Mouse (Mus musculus) forebrain, embryonic 15.5 days (tissue): Measurements from ENCODE around the gene Clspn. TPM values are rescaled to one million over a fixed set of nuclear protein-coding genes. Genes with fewer than 3 reads are reported as not detected.

Experiments used
- ATAC-seq: fragments of 200-750 bp; cut with Nextera tagmentation; replicated peaks from 2 replicates; pipeline ENCODE4 v1.8.0; 2017; ENCODE audit warnings: mild to moderate bottlenecking, moderate TSS enrichment, moderate library complexity
- H3K27ac ChIP-seq: fragments of 300-500 bp; sonication (generic); replicated peaks from 2 replicates; pipeline ENCODE4 v1.5.1; 2015; ENCODE audit warnings: mild to moderate bottlenecking, inconsistent platforms
- H3K27me3 ChIP-seq: fragments of 300-500 bp; sonication (generic); 2 replicates; pipeline ENCODE4 v1.6.1; 2015; ENCODE audit warnings: inconsistent platforms
- H3K36me3 ChIP-seq: fragments of 300-500 bp; sonication (generic); 2 replicates; pipeline ENCODE4 v1.6.1; 2015; ENCODE audit warnings: mild to moderate bottlenecking, inconsistent platforms
- H3K4me1 ChIP-seq: fragments of 300-500 bp; sonication (generic); 2 replicates; pipeline ENCODE4 v1.6.1; 2015; ENCODE audit warnings: inconsistent platforms
- H3K4me2 ChIP-seq: fragments of 300-500 bp; sonication (generic); replicated peaks from 2 replicates; pipeline ENCODE4 v1.6.1; 2015; ENCODE audit warnings: mild to moderate bottlenecking, inconsistent platforms
- H3K4me3 ChIP-seq: fragments of 300-500 bp; sonication (generic); 2 replicates; pipeline ENCODE4 v1.5.1; 2015; ENCODE audit warnings: mild to moderate bottlenecking, inconsistent platforms
- H3K9ac ChIP-seq: fragments of 300-500 bp; sonication (generic); replicated peaks from 2 replicates; pipeline ENCODE4 v1.6.1; 2015; ENCODE audit warnings: mild to moderate bottlenecking, inconsistent platforms
- H3K9me3 ChIP-seq: fragments of 300-500 bp; sonication (generic); 2 replicates; pipeline ENCODE4 v1.6.1; 2016; ENCODE audit warnings: inconsistent platforms
- WGBS: fragments of 180-500 bp; shearing (Covaris S2); methylation state at CpG from one replicate; pipeline ENCODE4 v1.1.7; 2015; ENCODE audit warnings: mixed read lengths; 5-methylcytosine and 5-hydroxymethylcytosine counted together
- polyA plus RNA-seq: library from polyadenylated mRNA; unstranded; fragments of >200 nt; fragmentation: Nextera tagmentation; extraction: Ambion mirVana; gene quantifications from 2 replicates; pipeline ENCODE4 v1.2.1, GENCODE M21; 2015

The Clspn gene
- polyA plus RNA-seq, 1 experiment from 2014 or later = 19.3 TPM

DNA sequence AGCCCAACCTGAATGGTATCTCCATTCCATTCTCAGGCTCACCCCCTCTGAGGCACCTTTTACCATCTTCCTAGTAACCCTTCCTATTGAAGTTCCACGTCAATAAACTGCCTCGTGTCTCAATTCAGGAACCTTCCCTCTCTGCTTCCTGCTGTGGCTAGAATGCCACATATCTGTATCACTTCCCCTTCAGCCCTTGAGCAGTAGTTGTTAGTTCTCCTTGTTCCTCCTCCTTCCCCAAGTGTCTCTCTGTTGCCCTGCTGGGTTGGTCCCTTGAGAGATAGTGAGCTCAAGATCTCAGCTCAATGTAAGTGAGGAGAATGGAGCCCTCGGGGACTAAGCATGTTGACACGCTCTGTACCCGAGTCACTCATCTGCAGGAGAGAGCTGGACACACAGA, 19.9 kb upstream of the Clspn start:
- no peaks in the 10 kb centered on the region for H3K36me3 ChIP-seq
- H3K9ac ChIP-seq = no peak overlapping the region
- H3K4me1 ChIP-seq = peaks cover 15% of the 10 kb centered on the region
- no peaks in the 10 kb centered on the region for H3K9me3 ChIP-seq
- H3K27ac ChIP-seq = no peak overlapping the region
- no peak overlapping the region for H3K4me3 ChIP-seq
- 74% methylated on average over 5 of the region's 5 CpGs for whole genome bisulfite sequencing
- H3K27me3 ChIP-seq = no peaks in the 10 kb centered on the region
- ATAC-seq = no peak
- H3K4me2 ChIP-seq = no peak overlapping the region

DNA sequence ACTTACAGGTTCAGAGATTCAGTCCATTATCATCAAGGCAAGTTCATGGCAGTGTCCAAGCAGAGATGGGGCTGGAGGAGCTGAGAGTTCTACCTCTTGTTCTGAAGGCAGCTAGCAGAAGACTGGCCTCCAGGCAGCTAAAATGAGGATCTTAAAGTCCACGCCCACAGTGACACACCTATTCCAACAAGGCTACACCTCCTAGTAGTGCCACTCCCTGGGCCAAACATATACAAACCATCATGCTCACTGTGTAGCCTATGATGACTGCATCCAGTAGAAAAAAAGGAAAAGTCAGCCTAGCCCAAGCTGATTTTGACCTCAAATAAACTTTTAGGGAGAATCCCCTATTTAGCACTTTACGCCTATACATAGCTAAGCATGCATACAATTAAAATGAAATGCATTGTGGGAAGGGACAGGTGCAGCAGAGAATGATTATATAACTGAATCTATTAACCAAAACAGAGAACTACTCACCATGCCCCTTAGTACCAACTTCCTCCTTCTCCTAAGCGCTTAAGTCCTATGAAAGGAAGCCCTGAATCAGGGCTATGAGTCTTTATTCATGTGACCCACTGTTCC, 16.2 kb upstream of the Clspn start:
- Histone ChIP-seq H3K27ac (no peak overlapping the region), H3K36me3 (no peaks in the 10 kb centered on the region), H3K9ac (no peak overlapping the region), H3K27me3 (no peaks in the 10 kb centered on the region), H3K4me2 (no peak overlapping the region), H3K9me3 (no peaks in the 10 kb centered on the region), H3K4me1 (no peaks in the 10 kb centered on the region), H3K4me3 (no peak overlapping the region)
- no peak for ATAC-seq
- WGBS = 87% methylated on average over 3 of the region's 3 CpGs

DNA sequence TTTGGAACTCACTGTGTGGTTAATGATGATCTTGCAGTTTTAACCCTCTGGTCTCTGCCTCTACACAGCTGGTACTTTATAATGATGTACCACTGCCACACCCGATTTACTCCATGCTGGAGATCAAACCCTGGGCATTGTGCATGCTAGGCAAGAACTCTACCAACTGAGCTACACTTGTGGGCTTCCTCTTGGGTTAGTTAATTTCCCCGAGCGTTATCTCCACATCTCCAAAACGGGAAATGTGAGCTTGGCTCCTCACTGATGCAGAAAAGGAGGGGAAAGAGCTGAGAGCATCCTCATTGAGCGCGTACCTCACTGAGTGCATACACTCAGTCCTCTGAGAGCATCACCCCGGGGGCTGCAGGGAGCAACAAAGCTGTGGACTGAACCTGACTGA, 13.9 kb upstream of the Clspn start:
- no peak overlapping the region for H3K4me3 ChIP-seq
- no peaks in the 10 kb centered on the region for H3K9me3 ChIP-seq
- no peak for ATAC-seq
- no peak overlapping the region for H3K4me2 ChIP-seq
- WGBS = 72% methylated on average over 7 of the region's 7 CpGs
- no peak overlapping the region for H3K27ac ChIP-seq
- H3K4me1 ChIP-seq = no peaks in the 10 kb centered on the region
- no peak overlapping the region for H3K9ac ChIP-seq
- no peaks in the 10 kb centered on the region for H3K27me3 ChIP-seq
- H3K36me3 ChIP-seq = no peaks in the 10 kb centered on the region

DNA sequence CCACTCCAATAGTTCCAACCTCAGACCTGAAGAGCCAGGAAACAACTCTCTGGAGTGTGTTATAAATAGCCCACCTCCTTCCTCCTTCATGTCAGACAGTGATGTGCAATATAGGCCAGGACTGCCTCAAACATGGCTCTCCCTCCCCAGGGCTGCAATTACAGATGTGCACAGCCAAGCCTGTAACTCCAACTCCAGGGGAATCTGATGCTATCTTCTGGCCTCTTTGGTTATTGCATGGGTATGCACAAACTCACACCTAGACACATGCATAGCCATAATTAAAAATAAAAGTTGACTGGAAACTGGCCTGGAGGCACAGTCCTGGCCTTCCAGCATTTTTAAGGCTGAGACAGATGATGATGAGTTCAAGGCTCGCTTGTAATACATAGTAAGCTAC, 11.7 kb upstream of the Clspn start:
- Histone ChIP-seq H3K4me3 (no peak overlapping the region), H3K36me3 (no peaks in the 10 kb centered on the region), H3K27ac (no peak overlapping the region), H3K4me1 (no peaks in the 10 kb centered on the region), H3K9me3 (no peaks in the 10 kb centered on the region), H3K27me3 (no peaks in the 10 kb centered on the region), H3K9ac (no peak overlapping the region), H3K4me2 (no peak overlapping the region)
- WGBS = 84% methylated on average over 1 of the region's 1 CpGs
- no peak for ATAC-seq

DNA sequence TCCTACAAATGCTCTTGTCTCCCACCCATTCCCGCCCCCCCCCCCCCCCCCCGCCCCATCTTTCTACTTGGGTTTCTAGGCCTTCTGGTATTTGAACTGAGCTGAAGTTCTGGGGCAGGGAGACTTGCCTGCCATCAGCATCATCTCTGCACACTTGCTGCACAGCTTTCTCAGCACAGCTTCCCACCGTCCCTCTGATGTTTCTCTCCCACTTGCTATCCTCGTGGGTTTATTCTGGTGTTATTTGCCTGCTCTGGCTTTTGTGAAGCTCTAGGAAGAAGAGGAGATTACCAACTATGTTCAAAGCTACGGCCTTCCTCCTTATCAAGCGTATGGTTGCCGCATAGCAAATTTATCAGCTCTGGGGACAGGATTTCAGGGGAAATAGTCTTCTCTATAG, 11.0 kb upstream of the Clspn start:
- Histone ChIP-seq H3K9me3 (no peaks in the 10 kb centered on the region), H3K36me3 (no peaks in the 10 kb centered on the region)
- 77% methylated on average over 6 of the region's 7 CpGs for WGBS

DNA sequence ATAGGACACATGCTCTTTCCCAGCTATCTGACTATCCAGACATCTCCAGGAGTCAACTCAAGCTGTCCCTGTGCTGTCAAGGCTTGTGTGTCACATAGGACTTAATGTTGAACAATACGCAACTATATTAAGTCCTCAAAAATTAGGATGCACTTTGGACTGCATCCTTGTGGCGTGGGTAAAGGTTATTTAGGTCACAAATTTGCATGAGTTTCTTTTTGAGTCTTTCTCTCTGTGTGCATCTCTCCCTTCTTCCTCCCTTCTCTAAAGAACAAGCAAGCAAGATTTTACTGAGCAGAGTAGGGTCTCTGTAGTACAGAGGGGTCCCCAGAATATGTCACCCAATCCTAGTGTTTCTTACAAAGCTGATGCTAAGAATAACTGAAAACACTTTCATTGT, 10.6 kb upstream of the Clspn start:
- no peak for ATAC-seq
- H3K27me3 ChIP-seq = no peaks in the 10 kb centered on the region
- no peak overlapping the region for H3K9ac ChIP-seq
- no peak overlapping the region for H3K4me2 ChIP-seq
- H3K4me1 ChIP-seq = no peaks in the 10 kb centered on the region
- H3K36me3 ChIP-seq = no peaks in the 10 kb centered on the region
- no peaks in the 10 kb centered on the region for H3K9me3 ChIP-seq
- no peak overlapping the region for H3K27ac ChIP-seq
- WGBS = 75% methylated on average over 2 of the region's 2 CpGs
- no peak overlapping the region for H3K4me3 ChIP-seq

More for the DNA sequence above, 11.0 kb upstream of the Clspn start:
- H3K4me2 ChIP-seq = no peak overlapping the region
- H3K27me3 ChIP-seq = no peaks in the 10 kb centered on the region
- no peak overlapping the region for H3K4me3 ChIP-seq
- H3K9ac ChIP-seq = no peak overlapping the region
- H3K27ac ChIP-seq = no peak overlapping the region
- no peak for ATAC-seq
- no peaks in the 10 kb centered on the region for H3K4me1 ChIP-seq

DNA sequence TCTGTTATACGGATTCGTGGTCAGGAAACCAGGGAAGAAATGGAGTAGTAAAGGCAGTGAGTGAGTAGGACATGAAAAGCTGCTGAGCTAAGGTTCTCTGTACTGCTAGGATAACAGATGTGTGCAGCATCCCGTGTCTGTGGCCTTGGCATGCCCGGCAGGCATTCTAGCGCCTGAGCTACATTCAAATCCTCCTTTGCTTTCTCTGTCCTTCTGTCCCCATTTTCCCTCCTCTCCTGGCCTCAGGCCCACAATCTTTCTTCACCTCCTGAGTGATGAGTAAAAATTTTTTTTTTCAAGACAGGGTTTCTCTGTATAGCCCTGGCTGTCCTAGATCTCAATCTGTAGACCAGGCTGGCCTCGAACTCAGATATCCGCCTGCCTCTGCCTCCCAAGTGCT, 4.6 kb upstream of the Clspn start:
- ATAC-seq = no peak
- Histone ChIP-seq H3K27me3 (no peaks in the 10 kb centered on the region), H3K36me3 (no peaks in the 10 kb centered on the region), H3K9ac (no peak overlapping the region), H3K27ac (no peak overlapping the region), H3K4me3 (no peak overlapping the region), H3K9me3 (no peaks in the 10 kb centered on the region), H3K4me1 (peaks cover 9% of the 10 kb centered on the region), H3K4me2 (no peak overlapping the region)
- 72% methylated on average over 7 of the region's 7 CpGs for WGBS

DNA sequence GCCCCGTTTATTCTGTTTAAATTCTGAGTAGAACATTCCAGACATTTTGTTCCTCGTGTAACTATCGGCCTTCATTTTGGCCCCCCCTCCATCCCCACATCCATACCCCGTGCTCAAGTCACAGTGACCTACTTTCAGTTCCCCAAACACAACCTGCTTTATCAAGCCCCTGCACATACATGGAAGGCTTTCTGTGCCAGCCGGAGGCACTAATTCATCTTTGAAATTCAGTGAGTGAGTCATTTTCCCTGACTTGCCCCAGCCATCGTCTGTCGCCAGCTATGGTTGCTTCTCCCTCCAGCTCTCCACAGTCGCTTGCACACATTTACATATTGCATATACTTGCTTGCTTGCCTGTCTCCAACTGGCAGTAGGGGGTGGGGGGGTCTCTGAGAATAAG, 3.6 kb upstream of the Clspn start:
- Histone ChIP-seq H3K4me1 (peaks cover 14% of the 10 kb centered on the region), H3K27me3 (no peaks in the 10 kb centered on the region), H3K9me3 (no peaks in the 10 kb centered on the region), H3K27ac (no peak overlapping the region), H3K36me3 (no peaks in the 10 kb centered on the region), H3K4me3 (no peak overlapping the region), H3K4me2 (no peak overlapping the region), H3K9ac (no peak overlapping the region)
- WGBS = 55% methylated on average over 8 of the region's 8 CpGs
- no peak for ATAC-seq

DNA sequence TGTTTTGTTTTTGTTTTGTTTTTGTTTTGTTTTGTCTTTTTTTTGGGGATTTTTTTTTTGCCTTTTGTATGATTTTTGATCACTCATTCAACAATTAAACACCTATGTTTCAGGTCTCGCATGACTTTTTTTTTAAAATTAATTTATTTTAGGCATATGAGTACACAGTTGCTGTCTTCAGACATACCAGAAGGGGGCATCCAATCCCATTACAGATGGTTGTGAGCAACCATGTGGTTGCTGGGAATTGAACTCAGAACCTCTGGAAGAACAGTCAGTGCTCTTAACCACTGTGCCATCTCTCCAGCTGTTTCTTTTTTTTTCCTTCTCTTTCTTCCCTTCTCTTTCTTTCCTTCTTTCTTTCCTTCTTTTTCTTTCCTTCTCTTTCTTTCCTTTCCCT, 3.0 kb upstream of the Clspn start:
- no peak overlapping the region for H3K9ac ChIP-seq
- H3K9me3 ChIP-seq = no peaks in the 10 kb centered on the region
- H3K4me3 ChIP-seq = no peak overlapping the region
- H3K27me3 ChIP-seq = no peaks in the 10 kb centered on the region
- 80% methylated on average over 1 of the region's 1 CpGs for WGBS
- H3K4me1 ChIP-seq = peaks cover 14% of the 10 kb centered on the region
- no peak overlapping the region for H3K4me2 ChIP-seq
- H3K36me3 ChIP-seq = no peaks in the 10 kb centered on the region
- no peak overlapping the region for H3K27ac ChIP-seq
- ATAC-seq = no peak

DNA sequence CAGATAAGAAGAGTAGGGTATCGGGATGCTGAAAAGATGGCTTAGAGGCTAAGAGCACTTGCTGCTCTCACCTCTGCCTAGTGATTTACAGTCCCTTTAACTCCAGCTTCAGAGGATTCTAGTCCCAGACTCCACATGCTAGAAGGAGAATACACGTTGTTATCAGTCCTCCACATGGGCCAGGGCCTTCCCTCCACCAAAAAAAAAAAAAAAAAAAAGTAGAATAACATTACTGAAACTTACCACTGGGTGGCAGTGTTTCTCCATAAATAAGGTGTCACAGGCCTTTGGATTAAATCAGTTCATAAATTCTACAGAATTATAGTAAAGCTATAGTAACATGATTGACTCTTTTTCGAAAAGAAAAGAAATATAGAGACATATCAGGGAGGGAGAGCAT, 2.3 kb upstream of the Clspn start:
- ATAC-seq = no peak
- 32% methylated on average over 3 of the region's 3 CpGs for WGBS
- H3K4me2 ChIP-seq = no peak overlapping the region
- no peak overlapping the region for H3K27ac ChIP-seq
- no peaks in the 10 kb centered on the region for H3K27me3 ChIP-seq
- peaks cover 14% of the 10 kb centered on the region for H3K4me1 ChIP-seq
- no peaks in the 10 kb centered on the region for H3K9me3 ChIP-seq
- H3K4me3 ChIP-seq = no peak overlapping the region
- H3K36me3 ChIP-seq = no peaks in the 10 kb centered on the region
- H3K9ac ChIP-seq = no peak overlapping the region

DNA sequence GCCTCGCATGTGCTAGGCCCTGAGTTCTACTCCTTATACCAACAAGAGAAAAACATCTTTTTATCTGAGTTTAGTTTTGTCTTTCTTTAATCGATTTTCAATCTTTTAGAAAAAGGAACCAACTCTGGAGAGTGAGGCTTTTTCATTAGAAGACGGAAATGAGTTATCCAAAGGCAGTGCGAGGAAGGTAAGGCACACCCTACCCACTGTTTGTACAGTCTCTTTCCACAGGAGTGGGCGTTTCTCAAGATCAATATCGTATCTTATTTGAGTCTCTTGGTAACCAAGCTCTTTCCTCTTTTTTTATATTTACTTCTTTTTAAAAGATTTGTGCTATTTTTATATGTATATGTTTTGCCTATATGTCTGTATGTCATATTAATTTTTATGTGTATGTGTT, 7.1 kb downstream of the Clspn start:
- H3K4me2 ChIP-seq = no peak overlapping the region
- no peaks in the 10 kb centered on the region for H3K4me1 ChIP-seq
- whole genome bisulfite sequencing = 92% methylated on average over 6 of the region's 6 CpGs
- H3K36me3 ChIP-seq = peaks cover 17% of the 10 kb centered on the region
- no peaks in the 10 kb centered on the region for H3K27me3 ChIP-seq
- no peak for ATAC-seq
- no peaks in the 10 kb centered on the region for H3K9me3 ChIP-seq
- H3K4me3 ChIP-seq = no peak overlapping the region
- no peak overlapping the region for H3K9ac ChIP-seq
- no peak overlapping the region for H3K27ac ChIP-seq

DNA sequence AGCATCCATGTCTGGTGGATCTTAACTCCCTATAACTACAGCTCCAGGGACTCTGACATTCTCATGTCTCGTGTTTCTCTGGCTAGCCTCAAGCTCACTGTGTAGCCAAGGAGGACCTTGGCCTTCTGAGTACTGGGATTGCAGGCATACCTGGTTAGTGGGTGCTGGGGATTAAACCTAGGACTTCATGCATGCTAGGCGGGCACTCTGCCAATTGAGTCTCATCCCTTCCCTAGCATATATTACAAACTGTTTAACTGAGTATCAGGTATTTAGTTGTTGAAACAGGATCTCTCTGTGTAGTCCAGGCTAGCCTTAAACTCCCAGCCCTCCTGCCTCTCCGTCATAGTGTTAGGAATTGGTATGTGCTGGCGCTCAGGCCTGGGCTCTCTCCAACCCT, 10.5 kb downstream of the Clspn start:
- Histone ChIP-seq H3K27me3 (no peaks in the 10 kb centered on the region), H3K4me3 (no peak overlapping the region), H3K9me3 (no peaks in the 10 kb centered on the region), H3K4me2 (no peak overlapping the region), H3K27ac (no peak overlapping the region), H3K4me1 (no peaks in the 10 kb centered on the region), H3K9ac (no peak overlapping the region), H3K36me3 (peaks cover 18% of the 10 kb centered on the region)
- no peak for ATAC-seq
- WGBS = 94% methylated on average over 4 of the region's 4 CpGs

DNA sequence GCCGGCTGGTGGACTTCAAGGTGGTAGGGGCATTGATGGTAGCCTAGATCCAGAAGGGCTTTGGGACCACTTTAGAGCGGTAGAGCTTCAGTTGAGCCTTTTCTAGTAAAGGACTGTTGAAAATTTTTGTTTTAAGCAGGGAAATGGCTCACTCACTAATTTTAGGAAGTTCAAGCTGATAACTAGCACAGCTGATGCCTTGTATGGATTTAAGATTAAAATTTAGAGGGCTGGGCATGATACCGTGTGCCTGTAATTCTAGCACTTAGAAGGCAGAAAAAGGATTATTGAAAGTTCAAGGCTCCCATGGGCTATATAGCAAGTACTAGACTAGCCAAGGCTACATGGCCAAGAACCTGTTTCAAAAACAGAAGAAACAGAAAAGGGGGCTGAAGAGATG, 13.0 kb downstream of the Clspn start:
- no peaks in the 10 kb centered on the region for H3K9me3 ChIP-seq
- ATAC-seq = no peak
- H3K9ac ChIP-seq = no peak overlapping the region
- H3K4me1 ChIP-seq = no peaks in the 10 kb centered on the region
- 95% methylated on average over 3 of the region's 3 CpGs for WGBS
- H3K27ac ChIP-seq = no peak overlapping the region
- no peaks in the 10 kb centered on the region for H3K27me3 ChIP-seq
- H3K4me2 ChIP-seq = no peak overlapping the region
- H3K4me3 ChIP-seq = no peak overlapping the region
- H3K36me3 ChIP-seq = peaks cover 36% of the 10 kb centered on the region
